Mouse (Mus musculus): Measurements from ENCODE around the gene Zfp109.

The Zfp109 gene

DNA sequence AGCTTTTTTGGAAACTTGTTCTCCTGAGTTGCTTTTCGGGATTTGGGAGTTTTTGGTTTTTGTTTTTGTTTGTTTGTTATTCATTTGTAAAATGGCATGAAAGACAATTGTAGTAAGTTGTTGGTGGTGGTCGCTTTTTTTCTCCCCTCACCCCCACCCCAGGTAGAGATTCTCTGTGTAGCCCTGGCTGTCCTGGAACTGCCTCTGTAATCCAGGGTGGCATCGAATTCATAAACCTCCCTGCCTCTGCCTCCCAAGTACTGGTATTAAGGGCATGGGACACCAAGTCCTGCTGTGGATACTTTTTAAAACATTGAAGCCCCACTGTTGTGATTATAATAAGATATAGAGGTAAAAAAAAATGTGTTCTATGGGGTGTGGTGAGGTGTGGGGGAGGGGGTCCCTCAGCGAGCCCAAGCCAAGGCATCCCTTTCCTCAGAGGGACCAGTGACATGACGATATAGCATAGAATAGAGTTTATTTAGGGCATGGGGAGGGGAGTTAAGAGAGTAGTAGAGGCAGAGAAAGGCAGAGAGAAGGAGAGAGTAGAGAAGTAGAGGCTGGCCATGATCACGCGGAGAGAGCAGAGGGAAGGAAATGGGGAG is 29.0 kb downstream of the Zfp109 start:
- intact Hi-C loops (cut with DNase I): loop anchor here (5.0 to 10.0 kb wide), 2 partner anchors 59 to 244 kb away; no protein-coding TSS in a partner anchor

DNA sequence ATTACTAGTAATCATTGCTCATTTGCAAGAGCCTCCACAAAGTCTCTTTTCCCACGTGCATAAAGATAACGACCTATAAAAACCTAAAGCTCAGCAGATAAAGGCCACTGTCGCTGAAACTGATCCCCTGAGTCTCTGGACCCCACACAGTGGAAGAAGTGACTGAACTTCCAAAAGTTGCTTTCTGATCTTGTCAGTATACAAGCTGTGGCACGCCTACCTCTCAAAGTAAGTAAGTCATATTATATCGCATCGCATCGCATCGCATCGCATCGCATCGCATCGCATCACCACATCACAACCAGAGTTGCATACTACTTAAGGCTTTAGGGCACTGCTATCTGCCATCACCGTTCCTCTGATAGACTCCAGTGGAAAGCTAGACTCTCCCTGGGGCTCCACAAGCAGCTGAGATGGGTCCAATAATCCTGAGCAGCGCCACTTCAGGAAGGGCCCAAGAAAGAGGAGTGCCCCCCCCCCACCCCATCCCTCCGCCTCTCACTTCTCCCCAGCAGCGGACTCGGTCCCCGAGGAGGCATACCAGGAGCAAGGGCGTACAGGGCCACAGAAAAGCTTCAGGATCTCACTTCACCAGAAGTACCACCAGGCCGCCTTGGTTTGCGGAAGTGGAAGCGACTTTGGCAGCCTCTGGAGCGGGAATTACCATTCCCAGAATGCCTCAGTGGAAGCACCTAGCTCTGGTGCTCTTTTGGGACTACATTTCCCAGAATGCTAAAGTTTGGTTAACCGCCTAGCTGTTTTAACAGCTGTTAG is 29.7 kb downstream of the Zfp109 start:
- intact Hi-C loops (cut with DNase I): loop anchor here (5.0 to 10.0 kb wide), 2 partner anchors 60 to 243 kb away; no protein-coding TSS in a partner anchor

DNA sequence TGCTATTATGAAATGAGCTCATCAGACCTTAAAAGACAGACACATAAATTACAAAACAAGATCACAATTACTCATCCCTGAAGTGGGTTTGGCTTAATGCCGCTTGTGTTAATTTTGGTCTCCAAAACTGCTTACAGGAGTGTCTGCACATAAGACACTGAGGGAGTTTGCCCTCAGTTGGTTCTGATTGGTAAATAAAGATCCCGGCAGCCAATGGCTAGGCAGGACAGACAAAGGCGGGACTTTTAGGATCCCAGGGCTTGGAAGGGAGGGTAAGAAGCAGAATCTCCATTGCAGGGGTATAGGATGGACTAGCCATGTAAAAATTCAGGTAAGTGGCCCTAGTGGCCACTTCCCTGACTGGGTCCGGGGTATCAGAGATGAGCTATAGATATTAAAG is 40.4 kb downstream of the Zfp109 start:
- intact Hi-C loops (cut with DNase I): no loop called here

DNA sequence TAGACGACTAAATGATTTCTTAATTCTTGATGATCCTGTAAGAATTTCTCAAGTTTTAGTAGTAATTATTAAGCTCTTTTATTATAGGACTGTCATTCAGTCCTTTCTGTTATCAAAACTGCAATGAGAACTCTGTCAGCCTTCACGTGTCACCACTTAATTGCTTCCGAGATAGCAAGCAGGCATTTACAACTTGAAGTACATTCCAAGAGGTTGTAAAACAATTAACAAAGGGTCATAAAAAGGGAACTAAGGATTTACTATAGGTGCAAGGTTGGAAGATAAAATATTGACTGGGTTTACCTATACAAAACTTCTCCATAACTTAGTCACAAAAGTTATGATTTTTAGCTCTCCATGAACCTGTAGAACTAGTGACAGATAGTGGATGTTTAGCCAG is 44.2 kb downstream of the Zfp109 start:
- intact Hi-C loops (cut with DNase I): no loop called here

DNA sequence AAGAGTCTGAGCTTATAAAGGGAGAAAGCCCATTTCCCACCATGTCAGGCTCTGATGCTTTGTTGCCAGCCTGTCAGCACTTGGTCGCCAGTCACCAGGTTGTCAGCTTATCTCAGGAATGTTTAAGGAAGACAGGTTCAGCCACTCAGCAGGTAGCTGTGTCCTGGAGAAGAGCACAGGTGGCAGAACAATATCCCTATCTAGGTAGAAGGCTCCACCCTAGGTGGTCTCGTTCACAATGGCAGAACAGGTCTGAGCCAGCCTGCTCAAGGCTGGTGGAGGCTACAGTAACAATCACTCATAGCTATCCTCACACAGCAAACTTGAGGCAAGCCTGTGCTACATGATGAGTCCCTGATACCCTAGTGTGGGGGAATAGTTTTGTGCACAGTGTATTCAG is 46.0 kb downstream of the Zfp109 start:
- intact Hi-C loops (cut with DNase I): no loop called here

DNA sequence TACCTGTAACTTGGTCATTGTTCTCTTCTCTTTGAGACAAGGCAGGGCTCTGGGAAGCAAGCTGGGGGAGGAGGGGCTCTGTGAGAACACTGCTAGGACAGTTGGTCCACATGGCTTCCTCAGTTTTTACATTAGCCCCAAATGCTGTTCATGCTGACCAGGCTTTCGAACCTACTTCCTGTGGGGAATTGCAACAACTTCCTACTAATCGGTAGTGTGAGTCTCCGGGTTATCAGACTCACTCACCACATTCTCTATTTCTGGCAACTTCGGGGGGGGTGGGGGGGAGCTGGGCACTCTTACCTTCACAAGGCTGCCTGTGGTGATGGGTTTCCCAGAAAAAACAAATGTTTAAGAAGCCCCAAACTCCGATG is 47.8 kb downstream of the Zfp109 start:
- intact Hi-C loops (cut with DNase I): no loop called here

DNA sequence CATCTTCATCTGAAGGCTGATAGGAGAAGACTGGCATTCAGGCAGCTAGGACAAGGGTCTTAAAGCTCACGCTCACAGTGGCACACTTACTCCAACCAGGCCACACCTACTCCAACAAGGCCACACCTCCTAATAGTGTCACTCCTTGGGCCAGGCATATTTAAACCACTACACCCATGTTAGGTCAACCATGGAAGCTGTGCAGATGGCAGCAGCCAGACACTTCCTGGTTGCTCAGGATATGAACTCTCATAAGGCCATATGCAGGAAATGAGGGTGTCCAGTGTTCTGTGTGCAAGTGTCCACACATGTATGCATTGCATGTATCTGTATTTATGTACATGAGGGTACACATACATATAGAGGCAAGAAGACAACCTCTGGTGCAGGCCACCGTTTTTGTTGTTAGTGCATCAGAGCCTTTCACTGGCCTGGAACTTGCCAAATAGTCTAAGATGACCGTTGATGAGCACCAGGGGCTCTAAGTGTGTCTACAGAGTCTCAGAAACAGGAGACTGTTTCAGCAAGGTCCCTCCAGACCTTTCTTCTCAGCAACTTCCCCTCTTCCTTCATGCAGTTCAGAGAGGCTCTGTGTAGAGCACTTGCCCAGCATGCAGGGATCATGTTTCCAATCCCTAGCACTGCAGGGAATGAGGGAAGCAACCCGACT is 48.3 kb downstream of the Zfp109 start:
- intact Hi-C loops (cut with DNase I): no loop called here

DNA sequence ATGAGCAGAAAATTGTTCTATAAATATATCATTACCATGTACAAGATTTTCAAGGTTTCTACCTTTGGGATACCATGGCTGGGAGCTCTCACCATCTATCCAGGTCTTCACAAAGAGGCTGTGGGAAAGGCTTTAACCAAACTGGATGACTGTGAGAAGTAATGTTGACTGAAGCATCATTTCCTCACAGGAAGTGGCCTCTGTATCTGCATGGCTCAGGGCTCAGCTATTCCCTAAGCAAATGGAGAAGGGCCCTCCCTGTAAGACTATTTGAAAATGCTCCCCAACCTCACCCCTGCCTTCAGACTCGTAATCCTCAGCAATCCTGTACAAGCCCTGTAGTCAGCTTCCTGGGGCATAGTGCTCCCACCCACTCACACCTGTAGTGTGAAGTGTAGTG is 49.7 kb downstream of the Zfp109 start:
- intact Hi-C loops (cut with DNase I): no loop called here
